Mouse (Mus musculus): ENCODE measurements at regions not wholly inside any gene's neighbourhood (a gene's known extent, or its start where the extent isn't known, plus 50 kb on each side); places are given as distances from the start of the nearest gene placed in this dataset.
A peak's percentile ranks its signal among the peaks of the same experiment; 100 is the strongest.

DNA sequence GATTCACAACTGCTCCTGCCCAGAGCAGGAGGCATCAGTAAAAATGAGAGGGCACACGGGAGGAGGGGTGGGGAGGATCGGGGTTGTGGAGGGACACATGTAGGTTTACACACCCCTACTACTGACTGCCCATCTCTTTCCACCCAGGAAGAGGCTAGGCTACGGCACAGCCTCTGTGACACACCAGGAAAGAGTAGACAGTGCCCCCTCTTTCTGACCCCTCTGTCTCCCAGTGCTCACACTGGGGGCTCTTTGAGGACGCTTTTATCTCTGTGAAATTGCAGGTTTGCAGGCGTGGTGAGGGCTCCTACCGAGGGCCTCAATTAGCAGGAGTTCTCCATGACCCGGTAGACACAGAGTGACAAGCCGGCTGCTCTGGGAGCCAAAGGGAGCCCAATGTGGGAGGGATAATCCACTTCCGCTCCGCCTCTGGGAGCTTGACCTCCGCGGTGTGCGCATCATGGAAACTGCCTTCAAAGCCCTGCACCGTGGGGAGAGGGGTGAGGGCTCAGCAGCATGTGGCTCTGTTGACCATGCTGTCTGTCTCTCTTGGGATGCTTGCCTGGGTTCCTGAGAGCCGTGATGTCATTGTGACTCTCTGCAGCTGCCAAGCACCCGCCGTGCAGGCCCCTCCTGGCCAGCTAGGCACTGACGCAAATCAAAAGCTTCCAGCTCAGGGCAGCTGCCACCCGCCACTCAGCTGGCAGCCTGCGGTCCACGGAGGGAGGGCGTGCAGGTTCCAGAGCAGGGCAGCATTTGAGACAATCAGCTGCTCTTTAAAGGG, 65.1 kb downstream of the Sik1 start:
- TF ChIP-seq CTCF (IDR thresholded peaks at IDR 0.05; ENCODE audit: low read depth, low read length) (no peak), POLR2A (IDR thresholded peaks at IDR 0.05; ENCODE audit: extremely low read depth, insufficient read depth, low read length) (no peak)
- H3K27me3 ChIP-seq (ENCODE audit: control insufficient read depth, insufficient read depth, low read length): no peaks in the 10 kb centered on the region
- no peaks in the 10 kb centered on the region for H3K79me2 ChIP-seq (ENCODE audit: control insufficient read depth, insufficient read depth, low read length)
- H3K36me3 ChIP-seq (ENCODE audit: control insufficient read depth, insufficient read depth, low read length): no peaks in the 10 kb centered on the region
- 48% methylated on average over 22 of the region's 22 CpGs for WGBS
- peak; percentile 63 for DNase-seq (ENCODE audit: extremely low read depth, low read depth, low spot score)
- no peak overlapping the region for H3K4me3 ChIP-seq (ENCODE audit: insufficient read depth, low read depth, low read length)
- H3K27ac ChIP-seq (replicated peaks; ENCODE audit: insufficient read depth, low read depth, low read length): no peak overlapping the region
- H3K9ac ChIP-seq (ENCODE audit: low read depth, low read length): no peak overlapping the region
- H3K4me1 ChIP-seq (ENCODE audit: control insufficient read depth, insufficient read depth, low read length): peaks cover 18% of the 10 kb centered on the region

DNA sequence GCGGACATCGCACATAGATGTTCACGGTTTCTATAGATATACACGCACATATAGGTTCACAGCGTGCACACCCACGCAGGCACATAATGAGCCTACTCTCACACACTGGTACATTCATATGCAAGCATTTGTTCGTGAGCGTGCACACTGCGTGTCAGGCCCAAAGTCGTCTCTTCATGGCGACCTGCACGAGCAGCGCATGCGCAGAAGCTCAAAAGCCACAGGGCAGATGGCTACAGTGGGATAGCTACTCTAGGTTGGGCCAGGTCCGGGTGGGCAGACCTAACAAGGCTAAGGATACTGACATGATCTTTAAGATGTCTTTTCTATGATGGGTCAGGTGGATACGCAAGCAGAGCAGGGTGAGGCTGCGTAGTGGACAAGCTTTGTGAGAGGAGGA, 63.9 kb downstream of the Sik1 start:
- Histone ChIP-seq H3K9ac (ENCODE audit: low read depth, low read length) (no peak overlapping the region), H3K79me2 (ENCODE audit: control insufficient read depth, insufficient read depth, low read length) (no peaks in the 10 kb centered on the region), H3K27me3 (ENCODE audit: control insufficient read depth, insufficient read depth, low read length) (no peaks in the 10 kb centered on the region), H3K36me3 (ENCODE audit: control insufficient read depth, insufficient read depth, low read length) (no peaks in the 10 kb centered on the region), H3K4me1 (ENCODE audit: control insufficient read depth, insufficient read depth, low read length) (peaks cover 18% of the 10 kb centered on the region), H3K27ac (replicated peaks; ENCODE audit: insufficient read depth, low read depth, low read length) (no peak overlapping the region), H3K4me3 (ENCODE audit: insufficient read depth, low read depth, low read length) (no peak overlapping the region)
- WGBS: 98% methylated on average over 17 of the region's 17 CpGs
- no peak for DNase-seq (ENCODE audit: extremely low read depth, low read depth, low spot score)
- TF ChIP-seq POLR2A (IDR thresholded peaks at IDR 0.05; ENCODE audit: extremely low read depth, insufficient read depth, low read length) (no peak), CTCF (IDR thresholded peaks at IDR 0.05; ENCODE audit: low read depth, low read length) (no peak)

DNA sequence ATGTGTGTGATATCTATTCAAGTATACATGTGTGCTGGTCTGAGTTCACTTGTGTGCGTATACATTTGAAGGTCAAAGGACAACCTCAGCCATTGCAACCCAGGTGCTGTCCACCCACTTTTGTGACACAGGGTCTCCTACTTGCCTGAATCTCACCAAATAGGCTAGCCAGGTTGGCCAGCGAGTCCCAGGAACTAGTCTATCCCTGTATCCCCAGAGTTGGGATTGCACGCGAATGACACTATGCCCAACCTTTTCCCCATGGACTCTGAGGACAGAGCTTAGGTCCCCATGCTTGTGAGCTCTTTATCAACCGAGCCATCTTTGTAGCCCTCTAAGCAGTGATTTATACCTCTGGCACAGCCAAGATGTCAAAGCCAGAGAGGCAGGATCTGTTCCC, 62.6 kb downstream of the Sik1 start:
- Histone ChIP-seq H3K27ac (replicated peaks; ENCODE audit: insufficient read depth, low read depth, low read length) (peak overlapping the region; percentile 37), H3K4me3 (ENCODE audit: insufficient read depth, low read depth, low read length) (no peak overlapping the region), H3K36me3 (ENCODE audit: control insufficient read depth, insufficient read depth, low read length) (no peaks in the 10 kb centered on the region), H3K27me3 (ENCODE audit: control insufficient read depth, insufficient read depth, low read length) (no peaks in the 10 kb centered on the region), H3K4me1 (ENCODE audit: control insufficient read depth, insufficient read depth, low read length) (peaks cover 16% of the 10 kb centered on the region), H3K9ac (ENCODE audit: low read depth, low read length) (no peak overlapping the region), H3K79me2 (ENCODE audit: control insufficient read depth, insufficient read depth, low read length) (no peaks in the 10 kb centered on the region)
- DNase-seq (ENCODE audit: extremely low read depth, low read depth, low spot score): no peak
- 82% methylated on average over 5 of the region's 5 CpGs for WGBS
- TF ChIP-seq CTCF (IDR thresholded peaks at IDR 0.05; ENCODE audit: low read depth, low read length) (no peak), POLR2A (IDR thresholded peaks at IDR 0.05; ENCODE audit: extremely low read depth, insufficient read depth, low read length) (no peak)

DNA sequence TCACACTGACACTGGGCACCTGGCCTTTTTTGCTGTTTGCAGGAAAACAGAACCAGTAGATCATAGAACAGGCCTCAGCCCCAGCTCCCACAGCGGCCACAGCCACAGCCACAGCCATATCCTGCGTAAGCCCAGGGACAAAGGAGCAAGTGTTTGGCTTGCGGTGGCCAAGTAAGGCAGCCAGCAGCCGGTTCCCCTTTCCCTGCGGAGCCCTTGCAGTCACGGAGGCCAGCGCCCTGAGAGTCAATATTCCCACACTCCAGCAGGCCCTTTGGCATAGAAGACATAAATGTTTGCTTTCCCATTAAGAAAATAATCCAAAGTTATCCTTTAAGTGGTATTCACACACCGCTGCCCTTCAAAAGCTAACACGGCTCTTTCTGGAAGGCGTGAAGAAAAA, 62.1 kb downstream of the Sik1 start:
- TF ChIP-seq CTCF (IDR thresholded peaks at IDR 0.05; ENCODE audit: low read depth, low read length): no peak
- no peak for TF ChIP-seq POLR2A (IDR thresholded peaks at IDR 0.05; ENCODE audit: extremely low read depth, insufficient read depth, low read length)
- no peaks in the 10 kb centered on the region for H3K27me3 ChIP-seq (ENCODE audit: control insufficient read depth, insufficient read depth, low read length)
- peak; percentile 90 for DNase-seq (ENCODE audit: extremely low read depth, low read depth, low spot score)
- no peak overlapping the region for H3K4me3 ChIP-seq (ENCODE audit: insufficient read depth, low read depth, low read length)
- H3K4me1 ChIP-seq (ENCODE audit: control insufficient read depth, insufficient read depth, low read length): peaks cover 15% of the 10 kb centered on the region
- H3K36me3 ChIP-seq (ENCODE audit: control insufficient read depth, insufficient read depth, low read length): no peaks in the 10 kb centered on the region
- peak overlapping the region; percentile 37 for H3K27ac ChIP-seq (replicated peaks; ENCODE audit: insufficient read depth, low read depth, low read length)
- WGBS: 20% methylated on average over 10 of the region's 10 CpGs
- H3K9ac ChIP-seq (ENCODE audit: low read depth, low read length): no peak overlapping the region
- H3K79me2 ChIP-seq (ENCODE audit: control insufficient read depth, insufficient read depth, low read length): no peaks in the 10 kb centered on the region

DNA sequence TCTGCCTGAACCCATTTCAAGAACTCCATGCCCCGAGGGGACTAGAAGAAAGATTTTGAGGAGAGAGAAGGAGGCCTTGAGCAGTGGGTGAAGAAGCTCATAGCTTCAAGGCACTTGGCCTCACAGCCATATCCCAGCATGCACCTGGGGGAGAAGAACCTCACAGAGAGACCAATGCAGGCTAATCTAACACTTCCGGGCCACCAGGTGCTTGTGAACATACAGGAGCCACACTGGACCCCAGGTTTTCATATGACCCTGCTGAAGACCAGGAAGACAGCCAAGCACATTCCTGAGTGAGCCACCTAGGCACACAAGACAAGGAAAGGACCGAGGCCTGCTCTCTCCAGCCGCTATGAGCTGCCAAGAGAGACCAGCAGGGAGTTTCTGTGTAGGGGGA, 61.6 kb downstream of the Sik1 start:
- Histone ChIP-seq H3K79me2 (ENCODE audit: control insufficient read depth, insufficient read depth, low read length) (no peaks in the 10 kb centered on the region), H3K36me3 (ENCODE audit: control insufficient read depth, insufficient read depth, low read length) (no peaks in the 10 kb centered on the region), H3K27me3 (ENCODE audit: control insufficient read depth, insufficient read depth, low read length) (no peaks in the 10 kb centered on the region), H3K4me1 (ENCODE audit: control insufficient read depth, insufficient read depth, low read length) (peaks cover 13% of the 10 kb centered on the region), H3K9ac (ENCODE audit: low read depth, low read length) (no peak overlapping the region), H3K27ac (replicated peaks; ENCODE audit: insufficient read depth, low read depth, low read length) (peak overlapping the region; percentile 37), H3K4me3 (ENCODE audit: insufficient read depth, low read depth, low read length) (no peak overlapping the region)
- DNase-seq (ENCODE audit: extremely low read depth, low read depth, low spot score): no peak
- TF ChIP-seq POLR2A (IDR thresholded peaks at IDR 0.05; ENCODE audit: extremely low read depth, insufficient read depth, low read length): no peak
- TF ChIP-seq CTCF (IDR thresholded peaks at IDR 0.05; ENCODE audit: low read depth, low read length): no peak
- WGBS: 74% methylated on average over 4 of the region's 4 CpGs

Data from liver, adult 2 months (tissue).